Mouse (Mus musculus) erythroblast, embryonic 14.5 days (primary cell): ENCODE results near the gene Celsr2. TPM values are rescaled to one million over a fixed set of nuclear protein-coding genes. Genes with fewer than 3 reads are reported as not detected.

Source experiments
- H3K27me3 ChIP-seq: 2 replicates; pipeline ENCODE4 v1.6.1; 2012; ENCODE audit warnings: inconsistent platforms; ENCODE audit not compliant: control insufficient read depth
- H3K36me3 ChIP-seq: 2 replicates; pipeline ENCODE4 v1.6.1; 2012; ENCODE audit warnings: mild to moderate bottlenecking, inconsistent platforms; ENCODE audit not compliant: control insufficient read depth
- H3K4me1 ChIP-seq: 2 replicates; pipeline ENCODE4 v1.6.1; 2012; ENCODE audit warnings: inconsistent platforms; ENCODE audit not compliant: control insufficient read depth
- H3K4me3 ChIP-seq: replicated peaks from 2 replicates; pipeline ENCODE3; 2012; ENCODE audit warnings: moderate library complexity, mild to moderate bottlenecking, inconsistent platforms
- H3K9me3 ChIP-seq: 2 replicates; pipeline ENCODE4 v1.6.1; 2012; ENCODE audit warnings: low read length, inconsistent platforms, mixed read lengths; ENCODE audit not compliant: control insufficient read depth
- GATA1 ChIP-seq: IDR thresholded peaks from 2 replicates; pipeline ENCODE4 v1.6.1; 2012; ENCODE audit warnings: low read length, inconsistent platforms, mixed read lengths
- TAL1 ChIP-seq: IDR thresholded peaks from 3 replicates; pipeline ENCODE4 v1.6.1; 2012; ENCODE audit warnings: low read length, inconsistent platforms, mixed read lengths
- polyA plus RNA-seq: library from polyadenylated mRNA; stranded (reverse); fragments of >175 nt; gene quantifications from 2 replicates; pipeline ENCODE4 v1.2.3, GENCODE M21; 2012

Celsr2 gene
- polyA plus RNA-seq, 1 experiment: 0.15 TPM

DNA sequence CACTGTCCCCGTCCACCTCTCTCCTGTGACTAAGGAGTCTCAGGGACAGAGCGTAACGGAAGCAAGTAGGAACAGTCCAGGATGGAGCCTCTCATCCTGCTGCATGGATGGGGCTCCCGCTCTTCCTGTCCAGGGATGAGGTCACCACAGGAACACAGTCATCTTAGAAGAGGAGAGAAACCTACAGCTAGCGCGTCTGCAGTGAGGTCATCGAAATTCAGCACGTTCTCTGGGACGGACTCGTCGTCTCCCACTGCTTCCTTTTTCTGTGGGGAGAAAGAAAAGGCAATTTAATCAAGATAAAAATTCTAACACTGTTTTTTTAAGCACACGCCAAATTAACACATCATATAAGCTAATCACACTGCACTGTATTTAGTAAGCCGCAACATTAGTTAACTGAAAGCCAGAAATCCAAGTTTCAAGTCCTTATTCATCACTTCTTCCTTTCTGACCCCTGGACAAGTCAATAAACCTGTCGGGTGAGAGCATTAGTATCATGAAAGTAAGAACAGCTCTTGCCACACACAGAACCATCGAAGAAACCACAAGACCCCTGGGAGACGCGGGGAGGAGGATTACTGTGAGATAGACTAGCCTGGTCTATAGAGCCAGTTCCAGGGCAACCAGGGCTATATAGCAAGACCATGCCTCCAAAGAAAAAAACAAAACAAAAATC, 20.5 kb upstream of the Celsr2 start:
- Histone ChIP-seq H3K27me3 (no peaks in the 10 kb centered on the region), H3K9me3 (no peaks in the 10 kb centered on the region), H3K4me3 (no peak overlapping the region), H3K36me3 (peaks cover 98% of the 10 kb centered on the region), H3K4me1 (peaks cover 7% of the 10 kb centered on the region)
- TF ChIP-seq TAL1 (no peak), GATA1 (no peak)

- TF ChIP-seq GATA1 (no peak), TAL1 (no peak)
- H3K27me3 ChIP-seq: no peaks in the 10 kb centered on the region
- no peaks in the 10 kb centered on the region for H3K4me1 ChIP-seq
- no peaks in the 10 kb centered on the region for H3K9me3 ChIP-seq
- H3K4me3 ChIP-seq: no peak overlapping the region
- H3K36me3 ChIP-seq: peaks cover 98% of the 10 kb centered on the region
Measured at GRCm38 (mm10) chr3:108433881-108434495, 18.6 kb upstream of the Celsr2 start.

GRCm38 (mm10) chr3:108433188-108433880, 18.0 kb upstream of the Celsr2 start:
- Histone ChIP-seq H3K4me1 (no peaks in the 10 kb centered on the region), H3K9me3 (no peaks in the 10 kb centered on the region), H3K4me3 (no peak overlapping the region), H3K36me3 (peaks cover 98% of the 10 kb centered on the region), H3K27me3 (no peaks in the 10 kb centered on the region)
- TF ChIP-seq TAL1: no peak

DNA sequence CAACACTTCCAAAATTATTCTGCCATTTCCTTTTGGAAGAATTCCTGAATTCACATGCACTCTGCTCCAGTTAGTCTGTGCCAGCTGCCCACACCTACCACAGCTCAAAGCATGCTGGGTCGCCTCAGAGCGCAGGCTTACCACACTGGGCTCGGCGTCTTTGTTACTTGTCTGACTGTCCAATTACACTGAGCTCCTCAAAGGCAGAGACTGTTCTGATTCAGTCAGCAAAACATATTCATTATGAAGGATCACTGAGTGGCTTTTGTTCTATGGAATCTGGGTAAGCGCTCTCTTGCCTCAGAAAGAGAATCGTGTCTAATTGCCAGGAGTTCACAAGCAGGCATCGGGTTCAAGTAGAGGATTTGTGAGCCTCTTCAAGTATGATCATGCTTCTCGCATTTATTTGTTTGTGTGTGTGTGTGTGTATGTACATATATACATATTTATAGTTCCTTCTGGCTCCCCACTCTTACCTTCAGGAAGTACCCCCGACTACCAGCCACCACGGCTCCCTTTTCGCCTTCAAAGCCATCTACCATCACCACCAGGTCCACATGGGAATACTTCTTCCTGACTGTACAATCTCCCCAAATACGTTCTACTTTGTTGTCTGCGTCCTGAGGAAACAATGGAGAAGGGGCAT, 17.3 kb upstream of the Celsr2 start:
- Histone ChIP-seq H3K36me3 (peaks cover 98% of the 10 kb centered on the region), H3K9me3 (no peaks in the 10 kb centered on the region), H3K4me3 (no peak overlapping the region), H3K4me1 (no peaks in the 10 kb centered on the region), H3K27me3 (no peaks in the 10 kb centered on the region)
- no peak for TF ChIP-seq TAL1
- no peak for TF ChIP-seq GATA1

- Histone ChIP-seq H3K4me3 (no peak overlapping the region), H3K36me3 (peaks cover 63% of the 10 kb centered on the region), H3K9me3 (no peaks in the 10 kb centered on the region), H3K27me3 (peaks cover under 1% of the 10 kb centered on the region; the same call in 1 of the 2 replicates), H3K4me1 (peaks cover 9% of the 10 kb centered on the region)
- TF ChIP-seq TAL1 (no peak), GATA1 (no peak)
Measured at GRCm38 (mm10) chr3:108425624-108426018, 10.3 kb upstream of the Celsr2 start.

- TF ChIP-seq TAL1: no peak
- TF ChIP-seq GATA1: no peak
- H3K27me3 ChIP-seq: peaks cover 3% of the 10 kb centered on the region; the same call in 1 of the 2 replicates
- H3K4me1 ChIP-seq: peaks cover 9% of the 10 kb centered on the region
- H3K9me3 ChIP-seq: no peaks in the 10 kb centered on the region
- peaks cover 59% of the 10 kb centered on the region for H3K36me3 ChIP-seq
- no peak overlapping the region for H3K4me3 ChIP-seq
Measured at GRCm38 (mm10) chr3:108424944-108425623, 9.7 kb upstream of the Celsr2 start.

- H3K27me3 ChIP-seq: peaks cover 3% of the 10 kb centered on the region; the same call in 1 of the 2 replicates
- peaks cover 9% of the 10 kb centered on the region for H3K4me1 ChIP-seq
- peaks cover 49% of the 10 kb centered on the region for H3K36me3 ChIP-seq
- no peak overlapping the region for H3K4me3 ChIP-seq
- H3K9me3 ChIP-seq: no peaks in the 10 kb centered on the region
- TF ChIP-seq GATA1 (no peak), TAL1 (no peak)
Measured at GRCm38 (mm10) chr3:108423844-108424801, 8.8 kb upstream of the Celsr2 start.

- Histone ChIP-seq H3K4me3 (no peak overlapping the region), H3K36me3 (peaks cover 38% of the 10 kb centered on the region), H3K4me1 (peaks cover 9% of the 10 kb centered on the region), H3K9me3 (no peaks in the 10 kb centered on the region), H3K27me3 (peaks cover 13% of the 10 kb centered on the region)
- TF ChIP-seq GATA1 (no peak), TAL1 (no peak)
Measured at GRCm38 (mm10) chr3:108423006-108423405, 7.7 kb upstream of the Celsr2 start.
